Mouse (Mus musculus): Measurements from ENCODE around the gene Slc25a34.

DNA sequence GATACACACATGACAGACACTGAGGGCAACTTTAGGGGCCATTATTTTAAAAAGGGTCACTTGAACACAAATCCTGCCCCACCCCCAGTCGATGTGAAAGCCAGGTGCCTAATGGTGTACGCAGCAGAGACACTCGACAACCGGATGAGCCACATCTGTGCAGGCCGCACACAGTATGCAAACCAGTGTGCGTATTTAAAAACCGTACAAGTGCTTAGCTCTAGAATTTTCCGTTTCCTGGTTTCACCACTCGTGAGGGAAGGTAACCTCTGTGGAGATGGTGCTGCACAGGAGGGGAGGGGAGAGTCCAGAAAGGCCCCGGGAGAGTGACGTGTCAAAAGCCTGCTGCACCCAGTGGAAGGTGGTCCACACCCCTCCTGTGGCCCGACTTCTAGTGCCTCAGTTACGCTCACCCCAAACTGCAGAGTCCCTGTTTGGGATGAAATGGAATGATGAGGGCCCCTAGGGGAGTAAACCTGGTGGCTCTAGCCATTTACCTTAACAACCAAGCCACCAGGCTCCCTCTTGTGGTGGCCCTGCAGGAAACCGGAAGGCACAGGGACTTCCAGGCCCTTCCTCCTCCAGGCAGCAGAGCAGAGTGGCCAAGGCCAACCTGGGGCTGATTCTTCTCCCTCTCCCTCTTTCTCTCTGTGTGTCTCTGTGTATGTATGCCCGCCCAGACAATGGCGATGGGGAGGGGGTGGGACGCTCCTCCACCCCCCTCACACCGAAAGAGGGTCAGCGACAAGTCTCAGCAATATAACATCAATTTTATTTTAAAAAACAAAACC is 1.6 kb upstream of the Slc25a34 start:
- TF ChIP-seq CTCF (IDR thresholded peaks at IDR 0.05), result peak; percentile 72
- TF ChIP-seq EP300 (IDR thresholded peaks at IDR 0.05), result no peak
